Mouse (Mus musculus) thymus, postnatal 10 days (tissue): ENCODE results near the gene Tmem130.

Experiments used
- DNase-seq, 2 experiments: peaks; one replicate each; pipeline ENCODE4 v3.0.0; 2021; ENCODE audit warnings: low spot score in 2 of 2

The Tmem130 gene

DNA sequence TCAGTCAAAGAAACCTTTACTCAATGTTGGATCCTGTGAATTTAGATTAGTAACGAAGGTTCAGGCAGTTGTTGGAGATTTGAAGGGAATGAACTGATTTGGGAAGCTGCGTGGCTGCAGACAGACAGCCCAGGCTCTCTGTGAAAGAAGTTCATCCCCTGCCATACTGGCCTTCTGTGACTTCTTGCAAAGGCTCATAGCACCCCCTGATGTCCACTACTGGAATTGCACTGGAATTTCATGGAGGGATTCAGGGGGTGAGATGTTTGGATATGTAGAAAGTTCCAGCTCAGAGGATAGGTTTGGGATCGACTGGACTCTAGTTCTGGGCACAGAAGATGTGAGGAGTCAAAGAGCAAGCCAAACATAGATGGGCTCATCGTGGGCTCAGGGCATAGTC lies 27.7 kb downstream of the Tmem130 start:
- DNase-seq = peak in 1 of 2 experiments; percentile 31

DNA sequence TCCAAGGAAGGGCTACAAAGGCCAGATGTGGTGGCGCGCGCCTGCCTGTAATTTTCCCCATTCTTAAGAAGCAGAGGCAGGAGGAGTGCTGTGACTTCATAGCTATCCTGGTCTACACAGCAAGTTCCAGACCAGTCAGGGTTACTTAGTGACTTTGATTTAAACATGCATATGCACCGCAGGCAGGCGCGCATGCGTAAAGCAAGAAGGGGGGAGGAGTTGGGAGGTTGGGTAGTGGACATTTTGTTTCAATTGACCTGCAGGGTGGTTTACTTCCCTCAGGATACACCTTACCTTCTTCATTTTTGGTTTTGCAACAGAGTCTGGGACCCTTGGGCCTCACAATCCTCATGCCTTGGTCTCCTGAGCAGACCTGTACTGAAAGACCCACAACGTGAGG lies 32.4 kb downstream of the Tmem130 start:
- no peak for DNase-seq

DNA sequence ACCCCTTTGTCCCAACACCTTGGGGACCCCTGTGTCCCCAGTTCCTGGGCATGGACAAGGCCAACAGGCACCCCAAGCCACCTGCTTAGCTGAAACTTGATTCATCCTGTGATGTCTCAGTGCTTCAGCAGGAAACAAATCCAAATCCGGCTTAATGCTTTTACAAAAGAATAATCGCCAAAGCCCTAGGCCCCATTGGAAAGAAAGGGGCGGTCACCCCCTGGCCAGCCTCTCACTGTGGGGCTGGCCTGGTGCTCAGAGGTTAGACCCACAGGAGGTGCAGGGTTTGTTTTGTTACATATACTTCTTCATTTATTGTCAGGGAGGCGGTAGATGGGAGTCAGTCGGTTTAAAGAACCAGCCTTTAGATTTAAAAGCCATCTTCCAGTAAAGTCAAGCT lies 33.4 kb downstream of the Tmem130 start:
- no peak for DNase-seq

DNA sequence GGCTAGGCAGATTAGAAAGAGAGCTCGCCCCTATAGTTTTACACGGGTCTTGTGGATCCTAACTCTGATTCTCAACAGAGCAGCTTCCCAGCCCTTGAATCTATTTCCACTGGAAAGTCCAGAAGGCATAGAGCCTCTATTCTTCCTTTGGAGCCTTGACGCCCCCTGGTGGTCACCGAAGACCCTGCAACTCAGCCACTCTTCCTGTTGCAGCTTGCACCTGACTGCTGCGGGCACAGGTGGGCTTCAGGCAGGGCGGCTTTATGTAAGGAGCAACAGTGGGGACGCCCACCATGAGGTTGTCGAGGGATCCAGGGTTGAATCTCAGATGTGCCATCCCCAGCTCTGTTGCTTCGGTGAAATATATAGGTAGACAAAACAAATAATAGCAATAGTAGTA lies 34.5 kb downstream of the Tmem130 start:
- DNase-seq = peak; percentile 13 to 65

DNA sequence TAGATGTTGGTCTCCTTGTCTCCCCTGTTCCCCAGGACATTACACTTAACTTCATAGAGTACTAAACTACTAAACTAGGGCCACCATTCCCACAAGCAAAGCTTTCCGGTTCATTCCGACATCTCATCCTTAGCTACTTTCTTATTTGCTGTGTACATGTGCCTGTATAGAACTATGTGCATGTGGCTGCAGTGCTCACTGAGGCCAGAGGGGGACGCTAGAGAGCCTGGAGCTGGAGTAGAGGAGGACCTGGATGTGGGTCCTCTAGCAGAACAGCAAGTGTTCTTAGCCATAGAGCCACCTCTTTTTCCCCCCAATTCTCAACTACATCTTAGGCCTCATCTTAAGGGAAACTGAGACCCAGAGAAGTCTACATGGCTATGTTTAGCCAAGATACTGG lies 36.1 kb downstream of the Tmem130 start:
- DNase-seq = no peak

DNA sequence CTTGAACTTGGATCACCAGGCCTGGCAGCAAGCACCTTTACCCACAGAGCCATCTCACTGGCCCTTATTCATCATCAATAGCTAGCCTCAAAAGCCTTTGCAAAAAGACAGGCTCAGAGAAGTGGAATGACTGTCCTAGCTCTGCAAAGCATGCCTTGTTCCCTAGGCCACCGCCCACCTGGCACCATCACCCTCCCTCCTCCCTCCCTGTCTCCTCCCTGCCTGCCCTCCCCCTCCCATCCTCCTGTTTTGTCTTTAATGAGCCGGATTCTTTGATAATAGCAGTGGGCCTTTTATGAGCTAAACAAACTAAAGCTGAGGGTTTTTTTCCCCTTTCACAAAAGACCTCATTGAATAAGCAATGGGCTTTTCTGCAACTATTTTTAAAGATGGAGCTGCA lies 36.7 kb downstream of the Tmem130 start:
- no peak for DNase-seq

DNA sequence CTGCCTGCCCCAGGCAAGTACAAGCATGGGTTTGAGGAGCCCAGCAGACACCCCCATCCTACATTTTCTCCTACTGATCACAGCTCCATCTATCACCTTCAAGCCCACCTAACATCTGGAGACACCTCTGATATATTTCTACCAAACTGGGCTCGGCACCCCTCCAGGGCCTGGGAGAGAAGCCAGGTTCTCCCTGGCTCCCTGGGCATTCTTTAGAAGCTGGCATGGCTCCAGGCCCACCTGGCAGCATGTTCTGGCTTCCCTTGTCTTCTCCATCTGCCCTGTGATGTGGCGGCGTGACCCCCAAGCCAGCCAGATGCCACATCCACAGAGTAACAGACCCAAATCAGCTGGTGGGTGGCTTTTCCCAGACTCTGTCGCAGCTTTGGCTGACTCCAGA lies 41.3 kb downstream of the Tmem130 start:
- DNase-seq = no peak

DNA sequence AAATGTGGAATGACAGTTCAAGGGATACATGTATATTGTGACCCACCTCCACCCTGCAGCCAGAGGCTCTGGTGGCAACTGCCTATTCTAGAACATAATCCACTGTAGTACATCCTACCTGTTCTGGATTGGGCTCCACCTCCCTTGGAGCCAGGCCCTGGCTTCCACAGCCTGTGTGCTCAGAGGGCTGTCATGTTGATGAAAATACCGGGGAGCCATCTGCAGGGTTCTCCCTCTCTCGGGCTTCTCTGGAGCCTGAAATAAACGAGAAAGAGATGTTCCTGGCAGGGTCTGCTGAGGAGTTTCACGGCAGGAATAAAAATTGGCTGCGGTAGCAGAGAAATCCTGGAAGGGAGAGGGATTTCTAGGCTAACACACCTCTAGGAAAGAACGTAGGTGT lies 41.8 kb downstream of the Tmem130 start:
- no peak for DNase-seq

DNA sequence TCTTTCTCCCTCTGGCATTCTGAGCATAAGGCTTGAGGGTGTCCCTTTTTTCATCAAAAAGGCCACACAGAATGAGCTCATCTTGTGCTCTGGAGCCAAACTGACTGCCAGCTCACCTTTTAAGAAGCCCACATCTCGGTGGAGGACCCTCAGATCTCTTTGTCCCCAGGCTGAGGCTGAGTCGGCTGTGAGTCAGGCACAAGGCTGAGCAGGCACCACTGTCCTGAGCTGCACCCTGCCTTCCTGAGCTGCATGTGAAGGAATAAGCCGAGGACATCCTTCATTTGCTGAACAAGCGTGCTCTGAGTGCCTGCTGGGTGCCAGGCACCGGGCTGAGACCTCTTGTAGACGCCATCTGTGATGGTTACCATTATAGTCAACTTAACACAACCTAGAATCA lies 44.4 kb downstream of the Tmem130 start:
- DNase-seq = no peak

DNA sequence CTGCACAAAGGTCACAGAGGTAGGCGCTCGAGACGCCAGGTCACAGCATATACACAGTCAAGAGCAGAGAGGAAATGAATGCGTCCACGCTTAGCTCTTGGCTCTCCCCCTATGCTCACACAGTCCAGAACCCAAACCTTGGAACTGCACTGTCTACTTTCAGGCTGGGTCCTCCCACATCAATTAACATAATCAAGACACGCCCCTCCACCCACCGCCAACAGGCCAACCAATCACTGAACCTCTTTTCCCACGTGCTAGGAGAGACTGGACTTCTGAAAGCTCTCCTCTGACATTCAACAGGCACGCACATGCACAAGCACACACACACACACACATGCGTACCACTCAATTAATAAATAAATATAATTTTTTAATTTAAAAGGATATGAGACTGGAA lies 48.2 kb downstream of the Tmem130 start:
- DNase-seq = no peak

DNA sequence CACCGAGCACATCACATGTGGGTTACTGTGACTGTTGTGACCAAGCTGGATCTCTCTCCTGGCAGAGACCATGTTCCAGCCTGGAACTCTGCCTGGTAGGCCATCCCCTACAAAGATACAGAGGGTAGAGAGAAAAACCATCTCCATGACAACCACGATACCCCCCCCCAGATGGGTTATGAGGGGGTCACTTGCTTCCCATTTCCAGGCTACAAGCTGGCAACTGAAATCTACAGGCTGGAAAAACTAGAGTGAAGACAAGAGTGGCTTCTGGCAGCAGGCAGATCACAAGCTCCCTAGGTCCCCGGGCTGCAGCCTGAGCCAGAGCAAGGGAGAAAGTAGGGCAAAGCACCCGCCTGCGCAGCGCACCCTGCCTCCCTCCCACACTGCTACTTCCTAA lies 54.0 kb downstream of the Tmem130 start:
- DNase-seq = no peak

DNA sequence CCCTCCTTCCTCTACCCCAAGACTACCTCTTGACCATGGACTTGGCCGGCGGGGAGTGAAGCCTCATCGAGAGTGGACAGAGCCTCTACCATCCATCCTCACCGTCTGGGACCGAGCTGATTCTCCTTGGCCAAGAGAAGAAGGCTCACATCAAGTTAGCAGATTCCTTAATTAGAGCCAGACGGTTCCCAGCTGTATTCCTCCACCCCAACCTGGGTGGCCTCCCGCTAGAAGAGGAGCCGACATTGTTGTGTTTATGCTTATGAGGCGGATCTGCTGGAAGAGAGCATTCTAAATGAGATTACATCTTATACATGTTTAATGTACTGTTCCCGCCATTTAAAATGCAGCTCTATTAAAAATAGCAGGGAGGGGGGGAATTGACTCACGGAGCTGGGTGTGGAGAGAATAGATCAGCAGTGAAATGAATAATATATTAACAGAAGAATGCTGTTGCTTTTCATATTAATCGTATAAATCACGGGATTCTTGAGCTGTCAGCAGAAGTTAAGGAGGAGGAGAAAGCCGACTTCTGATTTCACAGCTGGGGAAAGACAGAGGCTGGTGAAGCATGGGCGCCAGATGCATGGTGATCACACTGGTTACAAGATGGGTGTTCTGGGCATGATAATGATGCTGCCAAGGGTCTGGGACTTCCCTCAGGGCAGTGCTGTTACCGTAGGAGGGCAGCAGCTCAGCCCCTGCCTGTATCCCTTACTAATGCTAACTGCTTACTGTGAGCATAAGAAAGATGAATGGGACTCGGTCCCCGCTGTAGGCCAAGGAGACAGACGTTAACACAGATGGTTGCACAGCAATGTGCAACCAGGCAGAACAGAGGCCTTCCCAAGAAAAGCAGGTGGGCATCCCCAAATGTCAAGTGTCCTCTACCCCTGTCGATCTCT lies 57.9 kb downstream of the Tmem130 start:
- DNase-seq = no peak

DNA sequence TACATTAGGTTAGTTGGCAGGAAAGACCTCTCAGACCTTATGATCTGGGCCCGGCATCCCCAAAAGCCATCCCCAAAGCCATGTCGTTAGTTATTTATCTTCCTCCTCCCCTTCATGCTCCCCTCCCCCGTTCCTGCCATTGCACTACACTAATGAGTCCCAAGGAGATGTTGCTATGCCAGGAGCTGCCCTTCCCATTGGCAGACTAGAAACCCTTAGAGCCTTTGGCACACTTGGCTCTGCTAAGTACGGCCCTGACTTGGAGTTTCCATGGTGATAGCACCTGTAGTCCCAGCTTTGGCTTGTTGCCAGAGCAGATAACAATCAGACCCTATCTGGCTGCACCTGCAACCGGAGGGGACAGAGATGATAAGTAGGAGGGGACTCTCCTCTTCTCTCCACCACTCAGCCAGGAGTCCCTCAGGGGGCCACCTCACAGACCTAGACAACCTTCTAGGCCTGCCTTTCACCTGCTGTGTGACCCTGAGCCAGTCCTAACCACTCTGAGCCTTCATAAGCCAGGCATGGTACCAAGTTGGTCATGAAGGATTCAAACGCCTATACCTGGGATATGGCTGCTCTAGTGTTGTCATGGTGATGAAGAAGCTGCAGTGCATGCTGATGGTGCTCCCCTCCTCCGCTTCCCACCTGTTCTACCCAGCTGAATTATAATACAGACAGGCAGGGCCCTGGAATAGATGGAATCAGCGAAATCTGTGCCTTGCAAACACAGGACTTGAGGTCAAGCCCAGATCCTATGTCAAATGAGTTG lies 66.1 kb downstream of the Tmem130 start:
- no peak for DNase-seq

DNA sequence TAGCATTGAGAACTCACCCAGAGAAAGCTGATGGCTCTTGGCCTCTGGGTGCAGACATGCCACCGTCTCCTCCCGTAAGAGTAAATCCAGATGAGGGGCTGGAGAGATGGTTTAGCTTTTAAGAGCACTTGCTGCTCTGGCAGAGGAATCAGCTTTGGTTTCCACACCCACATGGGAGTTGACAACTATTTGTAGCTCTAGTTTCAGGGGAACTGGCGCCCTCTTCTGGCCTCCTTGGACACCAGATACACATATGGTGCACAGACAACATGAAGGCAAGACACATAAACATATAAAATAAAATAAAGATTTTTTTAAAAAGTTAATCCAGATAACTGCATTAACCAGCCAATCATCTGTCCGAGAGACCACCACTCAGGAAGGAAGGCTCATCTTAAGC lies 67.5 kb downstream of the Tmem130 start:
- DNase-seq = peak in 1 of 2 experiments; percentile 6

DNA sequence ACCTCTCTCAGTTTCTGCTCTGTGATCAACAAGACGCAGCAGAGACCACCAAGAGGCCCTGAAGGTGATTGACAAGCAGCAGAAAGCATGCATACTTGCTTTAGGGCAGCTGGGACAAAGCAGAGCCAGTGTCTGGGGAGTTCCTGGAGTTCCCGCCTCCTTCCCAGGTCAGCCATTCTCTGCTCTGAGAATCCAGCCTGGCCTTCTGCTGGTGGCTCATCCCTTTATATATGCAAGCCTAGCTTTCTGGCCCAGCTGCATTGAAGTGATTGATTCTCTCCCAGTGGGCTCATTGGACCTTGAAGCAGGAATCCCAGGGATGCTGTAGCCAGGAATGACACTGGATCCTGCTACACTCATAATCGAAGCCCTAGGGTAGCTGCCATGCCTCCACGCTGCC lies 70.2 kb downstream of the Tmem130 start:
- no peak for DNase-seq

DNA sequence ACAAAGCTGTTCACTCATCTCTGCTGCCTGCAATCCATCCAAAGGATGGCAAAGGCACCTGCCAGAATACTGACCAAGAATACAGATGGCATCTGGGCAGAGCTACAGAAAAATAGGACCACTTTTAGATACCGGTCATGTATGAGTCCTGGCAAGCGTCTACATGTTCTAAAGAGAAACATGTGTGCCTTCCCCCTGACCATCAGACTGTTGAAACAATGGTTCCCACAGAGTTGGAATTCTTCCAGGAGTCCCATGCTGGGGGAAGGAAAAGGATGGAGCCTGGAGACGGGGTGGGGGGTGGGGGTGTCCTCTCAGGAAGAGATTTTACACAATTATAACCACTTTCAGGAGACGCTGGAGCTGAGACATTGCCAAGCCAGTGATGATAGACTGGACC lies 73.2 kb downstream of the Tmem130 start:
- DNase-seq = no peak
